Mouse (Mus musculus) bone marrow macrophage, adult 2 months (primary cell): ENCODE data around the gene Mr1. TPM values are rescaled to one million over a fixed set of nuclear protein-coding genes. Genes with fewer than 3 reads are reported as not detected.

Experiments used
- H3K27ac ChIP-seq: 2 replicates; pipeline ENCODE4 v1.5.1; 2012; ENCODE audit warnings: low read depth, low read length; ENCODE audit not compliant: insufficient read depth
- H3K4me1 ChIP-seq: 2 replicates; pipeline ENCODE4 v1.6.1; 2012; ENCODE audit warnings: low read length; ENCODE audit not compliant: control insufficient read depth, insufficient read depth
- H3K4me3 ChIP-seq: 2 replicates; pipeline ENCODE4 v1.5.1; 2012; ENCODE audit warnings: mild to moderate bottlenecking, low read length, moderate library complexity; ENCODE audit not compliant: insufficient read depth
- CTCF ChIP-seq: IDR thresholded peaks from 2 replicates; pipeline ENCODE4 v1.5.1; 2012; ENCODE audit warnings: low read depth, mild to moderate bottlenecking, low read length, moderate library complexity
- POLR2A ChIP-seq: IDR thresholded peaks from 2 replicates; pipeline ENCODE4 v1.6.1; 2012; ENCODE audit warnings: mild to moderate bottlenecking, low read depth, low read length, borderline replicate concordance
- polyA plus RNA-seq: library from polyadenylated mRNA; stranded (reverse); fragments of >200 nt; gene quantifications from 2 replicates; pipeline ENCODE4 v1.2.4, GENCODE M21; 2012; ENCODE audit not compliant: missing spikeins, insufficient read depth, insufficient read length

The Mr1 gene
- polyA plus RNA-seq, 1 experiment, result 9.2 TPM

DNA sequence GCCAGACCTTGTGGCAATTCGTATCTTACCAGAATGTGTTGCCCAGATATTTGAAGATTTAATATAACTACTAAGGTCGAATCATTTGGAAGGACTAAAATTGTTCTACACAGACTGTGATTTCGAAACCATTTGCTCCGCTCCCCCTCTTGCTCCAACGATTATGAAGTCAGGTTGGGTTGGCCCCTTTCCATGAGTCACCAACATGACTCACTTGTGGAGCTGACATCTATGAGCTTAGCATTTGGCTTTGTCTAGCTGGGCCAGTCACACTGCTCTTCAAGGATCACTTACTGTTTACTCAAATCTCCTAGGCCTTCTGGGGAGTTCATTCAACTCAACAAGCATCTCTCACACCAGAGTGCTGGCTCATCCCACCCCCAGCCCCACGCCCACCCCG, 7.8 kb downstream of the Mr1 start:
- Histone ChIP-seq H3K4me3 (no peak overlapping the region), H3K27ac (no peak overlapping the region), H3K4me1 (peaks cover 16% of the 10 kb centered on the region)
- TF ChIP-seq CTCF (no peak), POLR2A (no peak)

DNA sequence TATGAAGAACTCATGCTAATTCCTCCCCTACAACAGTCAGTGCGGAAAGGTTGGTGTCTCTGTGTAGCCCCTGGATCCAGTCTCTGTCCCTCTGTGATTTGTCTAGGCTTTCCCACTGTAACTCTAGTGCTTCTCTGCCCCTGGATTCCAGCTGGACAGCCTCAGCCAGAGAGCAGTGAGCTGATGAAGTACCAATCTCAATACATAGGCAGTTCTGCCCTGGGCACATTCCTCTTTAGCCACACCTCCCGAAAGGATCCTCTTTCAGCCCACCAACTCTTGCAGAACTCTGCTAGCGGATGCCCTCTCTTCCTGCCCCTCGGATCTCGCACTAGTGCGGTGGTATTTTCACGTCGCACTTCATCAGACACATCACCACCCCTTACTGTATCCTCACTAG, 11.7 kb downstream of the Mr1 start:
- peaks cover 19% of the 10 kb centered on the region for H3K4me1 ChIP-seq
- H3K4me3 ChIP-seq, result no peak overlapping the region
- no peak overlapping the region for H3K27ac ChIP-seq
- TF ChIP-seq POLR2A (no peak), CTCF (no peak)

DNA sequence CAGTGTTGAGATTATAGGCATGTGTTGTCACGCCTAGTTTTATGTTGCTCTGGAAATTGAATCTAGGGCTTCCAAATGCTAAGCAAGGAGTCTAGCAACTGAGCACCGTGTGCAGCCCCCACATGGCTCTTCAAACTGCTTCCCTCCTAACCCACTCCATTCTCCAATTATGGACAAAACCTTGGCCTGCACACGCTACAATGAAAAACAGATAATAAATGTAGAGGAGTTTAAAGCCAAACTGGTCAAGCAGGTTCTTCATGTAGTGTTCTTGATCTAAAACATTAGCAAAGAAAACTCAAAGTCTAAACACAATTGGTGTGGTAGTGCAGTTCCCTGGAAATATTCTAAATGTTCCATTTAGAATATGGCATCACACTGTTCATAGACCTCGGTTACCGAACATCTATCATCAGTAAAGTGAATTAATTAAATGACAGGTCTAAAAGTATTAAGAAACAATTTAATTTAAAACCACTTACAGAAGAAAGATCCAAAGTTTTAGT, 19.1 kb downstream of the Mr1 start:
- Histone ChIP-seq H3K27ac (no peak overlapping the region), H3K4me1 (no peaks in the 10 kb centered on the region), H3K4me3 (no peak overlapping the region)
- no peak for TF ChIP-seq CTCF
- no peak for TF ChIP-seq POLR2A

DNA sequence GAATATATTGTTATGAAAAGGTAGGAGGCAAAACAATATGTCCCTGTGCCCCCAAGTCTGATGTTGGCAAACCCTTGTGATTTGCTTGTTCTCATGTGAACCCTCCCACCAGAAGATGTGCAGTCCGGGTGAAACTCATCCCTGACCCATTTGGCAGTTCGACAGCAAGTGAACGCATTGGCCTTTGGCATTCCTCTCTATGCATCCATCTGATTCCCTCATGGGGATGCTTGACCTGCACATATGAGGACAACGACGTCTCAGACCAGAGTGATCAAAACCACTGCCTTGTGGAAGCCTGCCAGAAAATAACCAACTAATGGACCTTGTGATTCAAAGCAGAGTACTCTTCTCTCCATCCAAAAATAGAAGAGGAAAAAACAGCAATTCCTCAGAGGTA, 19.9 kb downstream of the Mr1 start:
- Histone ChIP-seq H3K4me3 (no peak overlapping the region), H3K4me1 (no peaks in the 10 kb centered on the region), H3K27ac (no peak overlapping the region)
- TF ChIP-seq POLR2A (no peak), CTCF (no peak)

DNA sequence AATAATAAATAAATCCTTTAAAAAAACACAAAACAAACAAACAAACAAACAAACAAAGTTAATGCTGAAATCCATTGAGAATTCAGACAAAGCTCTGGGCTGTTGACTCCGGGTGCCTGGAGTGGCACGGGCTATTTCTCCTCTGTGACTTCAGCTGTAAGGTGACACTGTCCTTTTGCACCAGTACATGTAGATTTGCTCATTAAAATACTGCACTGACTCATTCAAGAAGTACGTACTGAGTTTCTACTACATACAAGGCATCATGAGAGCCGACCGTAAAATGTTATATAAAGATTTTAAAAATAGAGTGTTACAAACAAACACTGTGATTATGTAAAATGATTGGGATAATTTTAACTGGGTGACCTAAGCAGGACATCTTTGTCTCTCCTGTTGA, 22.2 kb downstream of the Mr1 start:
- Histone ChIP-seq H3K27ac (no peak overlapping the region), H3K4me1 (no peaks in the 10 kb centered on the region), H3K4me3 (no peak overlapping the region)
- TF ChIP-seq CTCF (no peak), POLR2A (no peak)

DNA sequence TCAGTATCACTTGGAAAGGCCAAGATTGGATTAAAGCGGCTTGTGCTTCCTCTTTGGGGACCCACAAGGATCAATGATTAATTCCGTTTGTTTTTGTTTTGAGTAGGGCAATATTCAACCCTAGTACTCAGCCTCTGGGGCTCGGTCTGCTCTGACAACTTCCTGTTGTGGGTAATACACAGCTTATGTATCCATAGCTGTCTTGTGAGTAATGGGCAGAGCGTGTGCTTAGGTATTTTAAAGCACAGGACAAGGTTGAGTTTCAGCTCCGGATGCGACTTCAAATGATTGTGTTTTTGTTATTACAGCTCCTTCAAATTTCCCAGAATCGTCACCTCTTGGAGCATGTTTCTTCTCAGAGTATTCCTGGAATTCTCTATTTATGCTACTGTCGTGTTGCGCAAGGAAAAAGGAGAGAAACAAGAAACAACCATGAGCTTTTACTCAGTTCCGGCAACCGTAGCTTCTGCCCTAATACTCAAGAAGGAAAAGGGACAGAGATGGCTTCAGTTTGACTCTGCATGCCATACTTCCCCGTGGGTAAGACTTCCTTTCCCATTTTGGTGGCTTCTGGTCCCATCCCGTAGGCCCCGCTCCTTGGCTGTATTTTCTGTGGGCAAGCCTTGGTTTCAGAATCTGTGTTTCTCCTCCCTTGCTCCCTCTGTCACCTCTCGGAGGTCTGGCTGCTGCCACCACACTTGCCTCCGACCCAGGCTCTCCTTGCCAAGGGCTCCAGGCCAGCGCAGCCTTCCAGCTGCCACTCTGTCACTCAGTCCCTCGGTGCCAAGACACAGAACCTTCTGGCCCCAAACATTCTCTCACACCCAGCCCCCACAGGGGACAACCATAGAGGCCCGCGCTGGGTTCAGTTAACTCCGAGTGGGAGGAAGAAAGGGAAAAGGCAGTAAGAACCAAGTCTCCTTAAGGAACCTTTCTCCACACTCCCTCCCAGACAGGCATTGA, 24.4 kb downstream of the Mr1 start:
- no peaks in the 10 kb centered on the region; the same call in 1 of the 2 replicates for H3K4me1 ChIP-seq
- no peak for TF ChIP-seq CTCF
- TF ChIP-seq POLR2A, result no peak
- H3K27ac ChIP-seq, result no peak overlapping the region
- H3K4me3 ChIP-seq, result no peak overlapping the region

DNA sequence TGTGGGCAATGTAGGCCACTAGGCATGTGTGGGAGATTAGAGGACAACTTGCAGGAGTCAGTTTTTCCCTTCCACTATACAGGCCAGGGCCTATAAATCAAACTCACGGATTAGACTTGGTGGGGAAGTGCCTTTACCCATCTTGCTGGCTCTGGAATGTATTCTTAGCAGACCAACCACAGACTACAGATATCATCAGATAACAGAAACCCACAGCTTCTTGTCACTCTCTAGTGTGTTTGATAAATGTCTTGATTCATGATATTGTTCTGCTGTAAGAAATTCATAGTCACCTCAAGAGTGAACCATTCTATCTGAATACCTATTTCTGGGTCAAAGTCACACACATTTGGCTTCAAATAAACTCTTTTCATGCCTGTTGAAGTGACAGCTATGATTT, 26.9 kb downstream of the Mr1 start:
- Histone ChIP-seq H3K4me1 (no peaks in the 10 kb centered on the region; the same call in 1 of the 2 replicates), H3K4me3 (no peak overlapping the region), H3K27ac (no peak overlapping the region)
- TF ChIP-seq POLR2A (no peak), CTCF (no peak)

DNA sequence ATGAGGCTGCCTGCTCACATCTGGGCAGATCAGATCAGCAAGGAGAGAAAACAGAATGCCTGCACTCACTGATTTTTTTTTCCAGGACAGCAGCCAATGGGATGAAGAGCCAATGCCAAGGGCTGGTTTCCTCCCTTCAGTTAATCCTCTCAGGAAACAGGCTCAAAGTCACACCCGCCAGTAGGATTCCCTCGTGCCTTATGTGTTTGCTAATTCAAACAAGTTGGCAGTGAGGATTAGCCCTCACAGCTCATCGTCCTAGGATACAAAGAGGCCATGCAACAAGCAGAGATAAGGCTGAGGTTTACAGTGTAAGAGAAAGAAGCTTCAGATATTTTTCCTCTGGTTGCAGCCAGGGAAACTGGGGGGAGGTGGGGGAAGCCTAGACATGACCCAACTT, 32.7 kb downstream of the Mr1 start:
- H3K4me3 ChIP-seq, result no peak overlapping the region
- H3K4me1 ChIP-seq, result no peaks in the 10 kb centered on the region; the same call in 1 of the 2 replicates
- TF ChIP-seq CTCF, result no peak
- TF ChIP-seq POLR2A, result no peak
- H3K27ac ChIP-seq, result no peak overlapping the region

DNA sequence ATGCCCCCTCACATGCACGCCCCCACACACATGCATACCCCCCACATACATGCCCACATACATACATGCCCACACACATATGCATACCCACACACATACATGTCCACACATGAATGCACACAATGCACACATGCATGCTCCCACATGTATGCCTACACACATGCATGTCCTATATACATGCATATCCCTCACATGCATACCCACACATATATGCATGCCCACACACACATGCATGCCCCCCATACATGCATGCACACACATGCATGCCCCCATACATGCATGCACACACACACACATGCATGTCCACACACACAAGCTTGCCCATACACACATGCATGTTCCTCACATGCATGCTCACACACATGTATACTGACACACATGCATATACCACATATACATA, 33.7 kb downstream of the Mr1 start:
- TF ChIP-seq POLR2A (no peak), CTCF (no peak)
- Histone ChIP-seq H3K4me3 (no peak overlapping the region), H3K4me1 (peaks cover 4% of the 10 kb centered on the region), H3K27ac (no peak overlapping the region)

DNA sequence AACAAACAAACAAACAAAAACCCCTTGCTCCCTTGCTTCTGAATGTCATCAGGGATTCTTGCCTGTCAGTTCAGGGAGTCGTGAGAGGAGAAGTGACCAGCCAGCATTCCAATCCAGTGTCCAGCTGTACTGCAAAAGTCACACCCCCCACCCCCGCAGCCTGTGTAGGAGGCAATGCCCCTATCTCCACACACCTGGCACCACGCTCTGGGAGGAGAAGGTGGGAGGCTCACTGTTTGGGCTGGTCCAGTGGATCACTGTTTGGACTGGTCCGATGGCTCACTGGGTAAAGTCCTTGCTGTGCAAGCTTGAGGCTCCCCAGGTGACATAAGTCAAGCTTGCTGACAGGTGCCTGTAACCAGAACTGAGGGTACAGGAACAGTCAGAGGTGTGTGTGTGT, 34.5 kb downstream of the Mr1 start:
- no peak overlapping the region for H3K4me3 ChIP-seq
- peaks cover 4% of the 10 kb centered on the region for H3K4me1 ChIP-seq
- TF ChIP-seq POLR2A (no peak), CTCF (no peak)
- H3K27ac ChIP-seq, result no peak overlapping the region
